Mouse (Mus musculus) retina, postnatal 1 day (tissue): ENCODE results near the gene Lrrc27.
A peak's percentile ranks its signal among the peaks of the same experiment; 100 is the strongest.

Experiments
- DNase-seq: peaks from one replicate; pipeline ENCODE4 v3.0.0-alpha.2; 2012

The Lrrc27 gene

DNA sequence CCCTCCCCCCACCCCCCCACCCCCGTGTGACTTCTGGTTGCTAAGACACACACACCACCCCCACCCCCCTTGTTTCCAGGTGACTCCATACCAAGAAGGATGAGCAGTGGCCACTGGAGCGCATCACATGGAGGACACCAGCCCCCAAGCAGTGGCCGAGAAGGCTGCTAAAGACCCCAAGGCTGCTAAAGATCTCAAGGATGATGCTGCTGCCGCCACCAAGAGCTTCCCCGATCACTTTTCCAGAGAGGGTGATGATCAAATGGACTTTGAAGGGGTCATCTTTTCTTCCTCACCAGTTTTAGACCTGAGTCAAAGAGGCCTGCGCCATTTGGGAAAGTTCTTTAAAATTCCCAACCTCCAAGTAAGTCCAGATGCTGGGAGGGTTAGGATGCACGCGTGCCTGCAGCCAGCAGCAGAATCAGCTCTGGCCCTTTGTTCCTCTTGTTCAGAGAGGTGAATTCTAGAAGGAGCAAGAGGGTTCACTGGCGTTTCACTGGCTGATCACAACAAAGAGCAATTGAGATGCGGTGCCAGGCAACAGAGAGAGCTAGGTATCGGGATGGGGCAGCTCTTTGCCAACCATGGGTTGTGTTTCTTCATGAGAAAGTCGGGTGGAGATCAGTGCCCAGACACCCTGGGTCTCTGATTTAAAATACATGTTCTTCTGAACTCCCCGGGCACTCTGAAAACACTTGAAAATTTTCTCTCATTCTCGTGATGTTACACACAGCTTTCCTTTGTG, 2.0 kb downstream of the Lrrc27 start:
- DNase-seq = no peak

- no peak for DNase-seq
Observed at GRCm38 (mm10) chr7:139215516-139215915, 2.7 kb downstream of the Lrrc27 start.

- no peak for DNase-seq
Observed at GRCm38 (mm10) chr7:139215946-139216345, 3.2 kb downstream of the Lrrc27 start.

- no peak for DNase-seq
Observed at GRCm38 (mm10) chr7:139216464-139216863, 3.7 kb downstream of the Lrrc27 start.

DNA sequence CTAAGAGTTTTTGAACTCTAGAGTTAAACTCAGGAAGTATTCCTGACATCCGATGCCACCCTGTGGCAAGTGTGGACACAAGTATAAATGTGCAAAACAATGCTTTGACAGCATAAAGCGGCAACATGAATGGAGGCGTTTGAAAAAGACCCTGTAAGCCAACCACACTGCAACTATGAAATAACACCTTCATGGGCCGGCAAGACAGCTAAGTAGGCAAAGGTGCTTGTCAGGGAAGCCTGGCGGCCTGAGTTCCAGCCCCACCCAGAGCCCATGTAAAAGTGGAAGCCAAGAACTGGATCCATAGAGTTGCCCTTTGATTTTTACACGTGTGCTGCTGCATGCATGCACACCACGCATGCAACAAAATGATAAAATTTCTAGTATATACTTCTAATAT, 4.3 kb downstream of the Lrrc27 start:
- DNase-seq = no peak

DNA sequence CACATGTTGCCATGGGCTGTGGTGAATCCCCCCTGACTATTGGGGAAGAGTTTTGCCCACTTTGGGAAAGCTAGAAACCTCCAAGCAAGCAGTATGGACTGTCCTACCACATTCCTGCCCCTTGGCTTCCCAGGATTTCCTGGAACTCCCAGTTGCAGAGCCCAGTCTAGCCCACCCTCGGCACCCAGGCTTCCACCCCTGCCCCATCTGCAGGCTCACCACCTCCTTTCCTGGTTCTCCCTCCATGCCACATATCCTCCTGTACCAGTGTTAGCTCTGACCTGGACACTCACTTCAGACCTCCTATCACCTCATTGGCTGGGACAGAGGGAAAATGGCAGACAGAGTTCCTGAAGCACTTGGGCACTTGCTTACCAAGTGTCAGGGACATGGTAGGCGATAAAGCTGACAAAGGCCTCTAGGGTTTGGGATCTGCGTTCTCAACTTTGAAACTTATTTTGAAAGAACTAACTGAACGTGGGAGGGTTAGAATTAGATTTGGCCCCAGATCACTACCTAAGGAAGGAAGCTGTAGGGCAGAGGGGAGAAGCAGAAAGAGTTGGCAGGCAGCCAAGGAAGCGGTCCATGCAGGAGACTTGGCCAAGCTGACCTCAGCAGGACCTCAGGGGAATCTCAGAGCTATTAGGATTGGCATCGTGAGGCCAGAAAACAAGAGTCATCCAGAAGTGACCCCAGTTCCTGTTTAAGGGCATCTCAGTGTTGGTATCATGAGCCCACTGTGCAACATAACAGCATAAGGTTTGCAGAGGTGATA, 6.0 kb downstream of the Lrrc27 start:
- no peak for DNase-seq

DNA sequence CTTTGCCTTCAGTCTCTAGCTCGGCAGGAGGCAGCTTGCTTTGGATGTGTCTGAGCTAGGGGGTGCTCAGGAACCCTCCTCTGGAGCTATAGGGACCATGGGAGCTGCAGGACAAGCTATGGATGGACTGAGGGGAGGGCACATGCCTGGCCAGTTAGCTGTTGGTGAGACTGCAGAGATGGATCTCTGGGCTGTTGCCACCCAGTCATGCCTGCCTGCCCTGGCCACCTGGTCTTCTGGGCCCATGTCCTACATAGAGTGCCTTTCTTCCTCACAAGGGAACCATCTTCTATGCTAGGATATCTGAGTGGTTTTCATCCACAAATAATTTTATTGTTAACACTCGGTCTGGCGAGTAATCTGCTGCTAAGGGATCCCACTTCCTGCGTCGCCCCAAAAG, 6.7 kb downstream of the Lrrc27 start:
- no peak for DNase-seq

DNA sequence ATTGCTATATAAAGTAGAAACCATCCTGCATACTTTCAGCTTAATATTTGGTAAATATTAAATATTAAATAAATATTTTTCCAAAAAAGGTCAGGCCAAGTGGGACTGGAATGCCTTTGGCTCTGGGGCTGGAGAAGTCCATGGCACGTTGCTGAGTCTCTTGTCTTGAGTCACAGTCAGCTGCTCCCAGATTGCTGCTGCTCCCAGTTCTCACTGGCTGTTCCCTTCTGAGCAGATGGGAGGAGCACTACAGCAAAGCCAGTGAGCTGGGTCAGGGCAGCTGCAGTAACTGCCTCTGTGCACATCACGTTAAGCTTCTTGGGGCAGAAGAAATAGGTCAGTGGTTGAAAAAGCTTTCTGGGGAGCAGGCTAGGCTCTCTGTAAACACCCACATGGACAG, 7.5 kb downstream of the Lrrc27 start:
- DNase-seq = peak; percentile 94

DNA sequence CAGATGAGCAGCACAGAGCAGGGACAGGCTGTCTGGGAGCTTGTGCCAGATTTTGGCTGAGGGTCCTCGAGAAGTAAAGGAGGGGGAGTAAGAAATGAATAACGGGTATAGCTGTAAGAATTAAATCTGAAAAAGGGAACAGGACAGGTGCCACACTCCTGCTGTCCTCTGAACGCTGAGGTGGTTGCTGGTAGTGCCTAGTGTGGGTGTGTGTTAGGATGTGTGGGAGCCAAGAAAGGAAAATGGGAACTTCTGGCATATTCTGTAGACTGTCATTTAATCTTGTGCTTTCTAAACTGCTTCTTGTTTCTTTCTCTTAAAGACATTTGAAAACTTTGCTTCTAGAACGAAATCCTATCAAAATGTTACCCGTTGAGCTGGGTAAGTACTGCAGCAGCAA, 8.3 kb downstream of the Lrrc27 start:
- no peak for DNase-seq

GRCm38 (mm10) chr7:139221856-139222255, 9.1 kb downstream of the Lrrc27 start:
- DNase-seq = no peak

- no peak for DNase-seq
Observed at GRCm38 (mm10) chr7:139222341-139222740, 9.6 kb downstream of the Lrrc27 start.

GRCm38 (mm10) chr7:139224070-139224469, 11.3 kb downstream of the Lrrc27 start:
- no peak for DNase-seq

DNA sequence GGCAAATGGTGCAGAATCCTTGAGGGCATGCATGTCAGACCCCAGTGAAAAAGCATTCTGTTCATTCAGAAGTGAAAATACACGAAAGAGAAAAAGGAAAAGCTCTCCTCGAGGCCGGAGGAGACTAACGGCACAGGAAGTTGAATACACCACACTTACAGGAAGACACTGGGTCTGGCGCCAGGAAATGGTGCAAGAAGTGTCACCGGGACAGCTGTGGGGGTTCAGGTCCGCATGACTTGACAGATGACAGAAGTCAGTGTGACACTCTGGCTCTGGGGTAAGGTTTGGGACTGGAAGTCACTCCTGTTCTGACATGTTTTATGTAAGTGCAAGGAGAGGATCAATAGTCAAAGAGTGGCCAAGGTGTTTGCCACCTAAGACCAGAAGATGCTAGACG, 11.9 kb downstream of the Lrrc27 start:
- no peak for DNase-seq

GRCm38 (mm10) chr7:139226416-139226815, 13.6 kb downstream of the Lrrc27 start:
- DNase-seq = no peak

DNA sequence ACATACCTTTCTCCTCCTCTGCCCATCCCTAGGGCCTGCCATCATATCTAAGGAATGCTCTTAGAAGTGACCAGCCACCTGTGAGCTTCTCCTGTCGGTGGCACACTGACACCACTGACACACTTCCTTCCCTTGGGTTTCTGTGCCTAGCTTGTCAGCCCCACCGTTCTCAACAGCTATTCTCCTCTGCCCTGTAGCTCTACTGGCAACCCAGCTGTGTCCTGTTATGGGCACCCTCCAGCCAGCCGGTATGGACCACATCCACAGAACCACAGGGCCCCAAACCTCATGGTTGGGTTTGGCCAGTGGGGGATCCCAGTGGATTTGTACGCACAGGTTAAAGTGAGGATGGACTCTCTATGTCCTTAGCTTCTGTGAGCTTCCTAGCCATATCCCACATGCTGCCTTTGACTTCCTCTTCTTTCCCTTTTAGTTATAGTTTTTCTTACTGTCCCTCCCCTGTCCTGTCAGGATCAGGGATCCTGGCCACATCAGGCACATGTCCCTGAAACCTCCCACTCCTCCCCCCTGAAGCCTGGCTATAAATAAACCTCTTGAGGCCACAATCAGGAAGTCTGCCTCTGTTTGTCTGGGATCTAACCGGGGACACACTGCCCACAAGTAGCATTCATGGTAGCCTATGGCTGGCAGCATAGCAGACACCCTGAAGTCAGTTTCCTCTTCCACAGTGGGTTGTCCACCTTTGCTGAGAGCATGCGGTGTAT, 15.8 kb downstream of the Lrrc27 start:
- no peak for DNase-seq

DNA sequence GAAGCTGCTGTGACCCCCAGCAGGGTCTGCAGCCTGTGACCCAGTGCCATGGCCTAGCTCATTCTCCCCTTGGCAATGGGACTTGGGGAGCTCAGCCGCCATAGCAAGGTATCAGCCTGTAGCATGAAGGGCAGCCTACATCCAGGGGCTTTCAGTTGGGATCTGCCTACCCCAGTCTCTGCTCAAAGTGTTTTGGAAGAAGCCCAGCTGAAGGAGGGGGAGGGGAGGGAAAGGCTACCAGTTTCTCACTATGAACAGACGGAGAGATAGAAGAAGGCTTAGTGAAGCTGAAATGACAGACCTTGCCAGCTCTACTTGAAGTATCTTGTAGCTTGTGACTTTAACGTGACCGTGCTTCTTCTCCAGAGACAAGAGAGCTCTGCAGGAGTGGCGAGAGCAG, 17.0 kb downstream of the Lrrc27 start:
- DNase-seq = no peak

DNA sequence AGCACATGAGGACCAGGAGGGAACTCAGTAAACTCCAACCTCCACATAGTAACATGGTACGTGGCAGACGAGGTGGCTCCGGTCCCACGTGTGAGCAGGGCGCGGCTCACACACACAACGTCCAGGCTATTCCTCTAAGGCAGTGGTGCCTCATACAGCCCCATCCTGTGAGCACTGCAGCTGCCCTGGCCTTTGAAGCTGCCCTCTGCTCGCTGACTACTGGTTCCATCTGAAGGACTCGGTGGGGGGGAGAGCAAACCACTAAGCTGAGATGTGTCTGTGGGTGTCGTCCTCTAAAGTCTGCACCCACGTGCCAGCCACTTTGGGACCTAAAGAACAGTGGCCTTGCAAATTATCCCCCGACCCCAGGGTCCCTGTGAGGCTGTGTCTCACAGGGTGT, 17.5 kb downstream of the Lrrc27 start:
- no peak for DNase-seq

DNA sequence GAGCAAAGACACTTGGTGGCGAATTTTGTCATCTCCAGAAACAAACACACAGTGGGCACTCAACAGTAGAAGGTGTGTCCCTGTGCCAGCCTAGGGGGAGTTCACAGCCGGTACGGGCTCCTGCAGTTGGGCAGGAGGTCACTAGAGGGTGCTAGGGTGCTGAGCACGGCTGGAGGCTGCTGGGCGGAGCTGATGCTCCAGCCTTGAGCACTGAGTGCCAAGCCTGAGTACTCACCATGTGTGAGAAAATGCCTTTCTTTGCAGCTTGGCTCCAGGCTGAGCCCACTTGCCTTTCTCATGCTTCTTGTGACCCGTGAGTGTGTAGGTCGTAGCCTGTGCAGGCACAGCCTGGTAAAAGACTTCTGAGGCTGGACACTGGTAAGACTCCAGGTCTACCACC, 20.9 kb downstream of the Lrrc27 start:
- peak; percentile 87 for DNase-seq

- DNase-seq = peak; percentile 84
Observed at GRCm38 (mm10) chr7:139234426-139235188, 21.8 kb downstream of the Lrrc27 start.

DNA sequence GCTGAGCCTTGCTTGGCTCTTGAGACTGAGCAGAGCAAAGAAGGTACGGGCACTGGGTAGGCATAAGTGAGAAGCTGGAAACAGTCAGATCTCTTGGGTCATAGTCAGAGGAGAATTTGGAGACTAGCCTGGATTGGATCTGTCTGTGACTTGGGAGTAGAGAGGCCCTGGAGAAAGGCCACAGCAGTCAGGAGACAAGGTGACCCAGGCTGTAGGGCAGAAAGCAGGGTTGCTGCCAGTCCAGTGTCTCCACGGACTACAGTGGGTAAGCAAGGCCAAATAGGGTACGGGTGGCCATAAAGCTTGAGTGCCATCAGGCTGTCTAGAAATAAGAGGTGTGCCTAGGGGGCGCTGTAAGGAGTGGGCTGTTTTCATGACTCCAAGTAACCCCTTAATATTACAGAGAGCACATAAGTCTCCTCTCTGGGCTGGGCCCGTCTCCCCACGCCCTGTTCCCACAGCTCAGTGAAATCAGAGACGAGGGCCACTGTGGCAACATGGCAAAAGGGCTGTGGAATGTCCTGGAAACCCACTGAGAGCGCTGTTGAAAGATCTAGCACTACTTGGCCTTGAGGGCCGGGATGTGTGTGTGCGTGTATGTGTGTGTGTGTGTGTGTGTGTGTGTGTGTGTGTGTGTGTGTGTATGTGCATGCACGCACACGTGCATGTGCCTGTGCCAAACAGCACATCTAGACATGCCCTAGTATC, 23.0 kb downstream of the Lrrc27 start:
- no peak for DNase-seq

DNA sequence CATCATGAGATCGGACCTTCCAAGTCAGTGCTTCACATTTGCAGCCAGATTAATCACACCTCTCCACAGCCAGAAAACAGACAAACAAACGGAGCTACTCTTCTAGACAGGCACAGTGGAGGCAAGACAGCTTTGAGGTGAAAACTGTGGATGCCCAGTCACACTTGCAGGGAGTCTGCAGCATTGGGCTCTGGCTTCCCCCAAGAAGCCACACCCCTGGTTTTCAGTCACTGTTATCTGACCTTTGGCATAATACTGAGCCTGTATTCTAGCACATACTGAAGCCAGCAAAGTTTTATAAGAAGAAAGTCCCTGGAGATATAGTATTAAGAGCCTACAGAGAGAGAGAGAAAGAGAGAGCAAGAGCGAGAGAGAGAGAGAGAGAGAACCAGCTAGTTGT, 26.6 kb downstream of the Lrrc27 start:
- DNase-seq = no peak

- peak; percentile 47 for DNase-seq
Observed at GRCm38 (mm10) chr7:139246086-139246485, 33.3 kb downstream of the Lrrc27 start.
